ENCODE assay signal across 19 mouse cellular contexts in the genomic region with DNA sequence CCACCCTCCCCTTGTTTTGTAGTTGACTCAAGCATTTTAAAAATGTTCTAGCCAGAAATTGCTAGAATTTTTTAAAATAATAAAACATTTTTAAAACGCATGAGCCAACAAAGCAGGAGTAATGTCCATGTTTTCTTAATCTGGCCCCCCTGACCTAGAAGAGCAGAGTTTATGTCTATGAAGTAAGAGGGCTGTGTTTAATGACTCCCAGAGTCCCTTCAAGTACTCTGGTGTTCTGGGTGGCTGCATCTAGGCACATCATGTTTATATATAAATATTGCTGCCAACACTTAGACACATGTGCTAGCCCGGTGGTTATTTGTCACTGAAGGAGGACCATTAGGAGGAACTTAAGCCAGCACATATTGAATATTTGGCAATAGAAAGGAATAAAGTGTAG.
DNase-seq lines count a peak whose midpoint lies in the region; ATAC-seq and TF ChIP-seq lines count a peak whose summit lies in the region.
"Had no signal": no experiment of that assay in that cellular context is flagged by ENCODE, and none has a peak within 500 bp of the region (broad histone marks: within the 10 kb centered on the region; RNA-seq: fewer than 3 reads in every experiment).

No protein-coding gene starts in this region.

- 35% methylated on average over 2 of the region's 2 CpGs for WGBS in lung, embryonic 16.5 days
- 60% methylated on average over 2 of the region's 2 CpGs for WGBS in lung, adult 2 months
- WGBS in midbrain, embryonic 10.5 days: 80% methylated on average over 2 of the region's 2 CpGs

- no peak overlapping the region for H3K4me2 ChIP-seq in lung, embryonic 16.5 days (ENCODE audit: low read depth, low read length)
- H3K4me2 ChIP-seq: forebrain, embryonic 13.5 days; heart, embryonic 13.5 days; hindbrain, embryonic 12.5 days had no signal

- peak; percentile 52 for ATAC-seq in lung, embryonic 16.5 days (ENCODE audit: low read depth)
- ATAC-seq: forebrain, embryonic 13.5 days; forebrain, postnatal 0 days had no signal

- peak overlapping the region; percentile 44; the same call in 1 of the 2 replicates for H3K27ac ChIP-seq in lung, embryonic 16.5 days (ENCODE audit: low read length)
- H3K27ac ChIP-seq in midbrain, embryonic 10.5 days (replicated peaks): no peak overlapping the region
- H3K27ac ChIP-seq: embryonic facial prominence, embryonic 10.5 days; forebrain, embryonic 13.5 days; gastrocnemius, adult 2 months; heart, embryonic 13.5 days; hindbrain, embryonic 12.5 days had no signal

- no peak for TF ChIP-seq POLR2A in lung, adult 2 months (IDR thresholded peaks at IDR 0.05; ENCODE audit: borderline replicate concordance, extremely low read depth, low read depth, low read length)

- H3K4me1 ChIP-seq in lung, embryonic 16.5 days (replicated peaks; ENCODE audit: control insufficient read depth, insufficient read depth, low read length): no peaks in the 10 kb centered on the region
- H3K4me1 ChIP-seq in lung, adult 2 months (ENCODE audit: control insufficient read depth, insufficient read depth, low read length): no peaks in the 10 kb centered on the region; the same call in 1 of the 2 replicates
- H3K4me1 ChIP-seq in midbrain, embryonic 10.5 days: no peaks in the 10 kb centered on the region
- H3K4me1 ChIP-seq: forebrain, embryonic 13.5 days; heart, embryonic 13.5 days; hindbrain, embryonic 12.5 days had no signal

- no peak for TF ChIP-seq CTCF in lung, adult 2 months (IDR thresholded peaks at IDR 0.05; ENCODE audit: insufficient read depth, low read length)

- no peak overlapping the region for H3K4me3 ChIP-seq in lung, embryonic 16.5 days (ENCODE audit: low read length)
- H3K4me3 ChIP-seq in lung, adult 2 months (replicated peaks; ENCODE audit: extremely low read depth, low read depth, low read length): no peak overlapping the region
- H3K4me3 ChIP-seq in midbrain, embryonic 10.5 days: no peak overlapping the region
- H3K4me3 ChIP-seq: embryonic facial prominence, embryonic 10.5 days; forebrain, embryonic 13.5 days; gastrocnemius, adult 2 months; heart, embryonic 13.5 days; hindbrain, embryonic 12.5 days had no signal

- no peaks in the 10 kb centered on the region for H3K36me3 ChIP-seq in lung, embryonic 16.5 days (ENCODE audit: control insufficient read depth, insufficient read depth, low read length)
- H3K36me3 ChIP-seq in midbrain, embryonic 10.5 days: no peaks in the 10 kb centered on the region
- H3K36me3 ChIP-seq: embryonic facial prominence, embryonic 10.5 days; heart, embryonic 13.5 days; hindbrain, embryonic 12.5 days had no signal

- H3K9me3 ChIP-seq in lung, embryonic 16.5 days (ENCODE audit: control insufficient read depth, low read length): no peaks in the 10 kb centered on the region
- H3K9me3 ChIP-seq in midbrain, embryonic 10.5 days (replicated peaks): no peaks in the 10 kb centered on the region
- H3K9me3 ChIP-seq: embryonic facial prominence, embryonic 10.5 days; forebrain, embryonic 13.5 days; heart, embryonic 13.5 days; hindbrain, embryonic 12.5 days had no signal

- peak; percentile 44 for DNase-seq in kidney, postnatal 14 days
- no peak for DNase-seq in kidney, postnatal 10 days
- no peak for DNase-seq in lung, adult 2 months
- peak; percentile 6 for DNase-seq in lung, postnatal 10 days
- DNase-seq in midbrain, embryonic 10.5 days (ENCODE audit: low spot score): no peak
- no peak for DNase-seq in layer of hippocampus, postnatal 14 days (ENCODE audit: low spot score in 2 of 2)
- DNase-seq: adrenal gland, adult 8-10 months; adrenal gland, postnatal 36 days; cerebellum, adult 2 months; cerebellum, postnatal 10 days; forebrain, postnatal 0 days; gastrocnemius, adult 2 months; gastrocnemius, postnatal 36 days; heart, postnatal 4 days had no signal

- no peaks in the 10 kb centered on the region for H3K27me3 ChIP-seq in lung, embryonic 16.5 days (ENCODE audit: control insufficient read depth, insufficient read depth, low read depth, low read length)
- H3K27me3 ChIP-seq in midbrain, embryonic 10.5 days (ENCODE audit: low read depth, poor library complexity, severe bottlenecking): no peaks in the 10 kb centered on the region
- H3K27me3 ChIP-seq: forebrain, embryonic 13.5 days; hindbrain, embryonic 12.5 days had no signal

- no peak overlapping the region for H3K9ac ChIP-seq in lung, embryonic 16.5 days (ENCODE audit: low read length)
- H3K9ac ChIP-seq: forebrain, embryonic 13.5 days; forebrain, postnatal 0 days; heart, embryonic 13.5 days; hindbrain, embryonic 12.5 days had no signal

Comparison
In these comparisons a context has a peak if more than half of its experiments do, and no peak if none do; other contexts are left out.
1. DNase-seq: peak in kidney, postnatal 14 days (single experiment) and lung, postnatal 10 days (single experiment); none in kidney, postnatal 10 days (single experiment), lung, adult 2 months (single experiment), midbrain, embryonic 10.5 days (single experiment) and layer of hippocampus, postnatal 14 days (0 of 2).